Mouse (Mus musculus) frontal cortex, postnatal 25 days (tissue): ENCODE data around the gene Snx20.

ENCODE experiments used
- DNase-seq, 2 experiments: peaks; one replicate each; pipeline ENCODE4 v3.0.0; 2022; ENCODE audit warnings: low spot score in 2 of 2

Gene Snx20

GRCm38 (mm10) chr8:88604065-88605038, 31.6 kb downstream of the Snx20 start:
- DNase-seq, result peak in 1 of 2 experiments; percentile 13

- no peak for DNase-seq
Measured at GRCm38 (mm10) chr8:88603446-88603989, 32.4 kb downstream of the Snx20 start.

GRCm38 (mm10) chr8:88599491-88599890, 36.4 kb downstream of the Snx20 start:
- DNase-seq, result no peak

DNA sequence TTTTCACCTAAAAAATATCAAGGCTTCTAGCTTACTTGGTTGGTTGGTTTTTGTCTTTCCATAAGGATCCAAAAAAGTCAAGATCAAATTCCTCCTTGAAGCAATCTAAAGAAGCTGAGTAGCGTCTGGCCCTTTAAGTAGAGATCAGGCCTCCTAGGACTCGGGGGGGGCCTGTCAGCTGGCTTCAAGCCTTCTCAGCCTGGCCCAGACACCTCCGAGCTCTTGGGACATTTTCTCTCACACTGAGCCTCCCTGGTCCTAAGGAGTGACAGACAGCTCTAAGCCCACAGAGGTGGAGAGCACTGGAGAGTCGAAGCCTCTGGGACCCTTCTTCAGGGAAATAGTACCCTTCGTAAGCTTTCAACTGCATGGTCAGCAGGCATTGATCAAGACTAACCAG, 37.4 kb downstream of the Snx20 start:
- DNase-seq, result no peak

DNA sequence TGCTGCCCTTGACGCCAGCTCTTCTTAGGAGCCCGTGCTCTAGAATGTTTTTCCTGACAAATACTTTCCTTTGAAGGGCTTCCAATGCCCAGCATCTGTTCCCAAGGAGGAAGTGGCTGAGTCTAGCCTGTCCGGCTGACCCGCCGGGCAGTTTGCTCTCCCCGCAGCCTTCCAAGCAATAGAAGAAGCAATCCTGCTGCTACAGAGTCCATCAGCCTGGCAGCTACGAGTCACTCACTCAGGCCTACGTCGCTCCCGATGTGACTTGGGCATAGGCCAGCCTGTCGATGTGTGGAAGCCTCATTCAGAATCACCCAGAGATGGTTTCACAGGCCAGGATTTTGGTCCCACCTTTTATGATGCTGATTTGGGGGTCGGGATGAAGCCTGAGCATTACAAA, 39.9 kb downstream of the Snx20 start:
- no peak for DNase-seq

GRCm38 (mm10) chr8:88593947-88594346, 42.0 kb downstream of the Snx20 start:
- DNase-seq, result no peak

DNA sequence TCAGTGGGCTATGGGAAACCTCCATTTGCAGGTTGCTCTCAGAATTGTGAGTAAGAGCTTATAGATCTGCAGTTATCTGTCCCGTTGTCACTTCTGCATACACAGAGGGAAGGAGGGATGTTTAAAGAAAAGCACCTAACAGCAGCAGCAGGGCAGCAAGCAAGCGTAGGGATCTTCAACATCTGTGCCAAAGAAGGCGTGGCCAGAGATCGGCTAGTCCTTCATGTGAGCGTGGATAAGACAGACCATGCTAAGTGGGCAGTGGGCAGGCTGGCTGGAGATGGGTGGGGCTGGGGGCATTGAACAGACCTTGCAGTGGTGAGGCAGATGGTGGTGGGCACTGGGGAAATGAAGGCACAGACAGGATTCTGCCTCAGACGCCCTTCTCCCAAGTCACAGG, 45.7 kb downstream of the Snx20 start:
- no peak for DNase-seq

- no peak for DNase-seq
Measured at GRCm38 (mm10) chr8:88588205-88588889, 47.6 kb downstream of the Snx20 start.

- no peak for DNase-seq
Measured at GRCm38 (mm10) chr8:88583863-88584262, 52.1 kb downstream of the Snx20 start.

GRCm38 (mm10) chr8:88580785-88581184, 55.1 kb downstream of the Snx20 start:
- DNase-seq, result no peak

DNA sequence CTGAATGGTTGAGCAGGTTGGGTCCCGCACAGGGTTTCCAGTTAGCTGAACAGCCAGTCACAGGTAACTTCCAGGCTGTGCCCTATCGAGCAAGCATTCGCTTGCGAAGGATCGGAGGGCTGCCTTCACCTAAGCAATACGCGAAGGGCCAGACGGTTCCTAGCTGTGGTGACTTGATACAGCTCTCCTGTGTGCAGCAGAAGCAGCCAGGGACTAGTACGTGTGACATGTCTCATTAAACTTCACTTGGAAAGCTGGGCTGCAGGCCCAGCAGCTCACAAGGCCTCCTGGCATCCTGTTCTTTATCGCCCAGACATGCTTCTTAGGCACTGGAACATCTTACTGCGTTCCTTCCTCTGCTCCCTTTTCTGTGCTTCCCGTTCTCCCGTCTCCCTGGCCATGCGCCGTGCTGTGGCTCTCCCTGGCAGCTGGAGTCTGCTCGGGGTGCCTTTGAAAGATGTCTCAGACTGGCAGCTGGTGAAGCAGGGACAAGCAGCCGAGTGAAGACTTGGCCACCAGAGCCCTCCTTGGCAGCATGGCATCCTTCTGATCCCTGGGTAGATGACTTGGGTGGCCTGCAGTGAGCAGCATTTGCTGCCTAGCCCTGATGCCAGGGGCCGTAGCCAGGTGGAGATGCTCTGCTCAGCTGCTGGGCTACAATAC, 56.1 kb downstream of the Snx20 start:
- no peak for DNase-seq

GRCm38 (mm10) chr8:88579246-88579645, 56.7 kb downstream of the Snx20 start:
- DNase-seq, result no peak

- no peak for DNase-seq
Measured at GRCm38 (mm10) chr8:88578413-88579175, 57.3 kb downstream of the Snx20 start.

GRCm38 (mm10) chr8:88577666-88578065, 58.3 kb downstream of the Snx20 start:
- no peak for DNase-seq
